Mouse (Mus musculus) thymus, adult 2 months (tissue): ENCODE data around the gene Btbd35f5. TPM values are rescaled to one million over a fixed set of nuclear protein-coding genes. Genes with fewer than 3 reads are reported as not detected.
"Not testable (repeated sequence)": the region's sequence is repeated elsewhere in the genome, so short reads cannot be mapped to it uniquely, and the experiment has no call there.

Experiments
- DNase-seq: peaks from one replicate; pipeline ENCODE4 v3.0.0; 2021
- H3K27ac ChIP-seq: fragments of 200-500 bp; 2 replicates; pipeline ENCODE4 v1.5.1; 2012; ENCODE audit warnings: low read length, control low read depth; ENCODE audit not compliant: control insufficient read depth, insufficient read depth
- H3K27me3 ChIP-seq: fragments of 200-500 bp; 2 replicates; pipeline ENCODE4 v1.6.1; 2012; ENCODE audit warnings: mild to moderate bottlenecking, low read length, moderate library complexity, mixed read lengths; ENCODE audit not compliant: control insufficient read depth, insufficient read depth
- H3K36me3 ChIP-seq: fragments of 200-500 bp; 2 replicates; pipeline ENCODE4 v1.6.1; 2012; ENCODE audit warnings: mild to moderate bottlenecking, low read length, moderate library complexity; ENCODE audit not compliant: control insufficient read depth, insufficient read depth
- H3K4me1 ChIP-seq: fragments of 200-500 bp; replicated peaks from 2 replicates; pipeline ENCODE4 v1.6.1; 2012; ENCODE audit warnings: low read length; ENCODE audit not compliant: control insufficient read depth, insufficient read depth
- H3K4me3 ChIP-seq: fragments of 200-500 bp; 2 replicates; pipeline ENCODE4 v1.5.1; 2012; ENCODE audit warnings: mild to moderate bottlenecking, low read length, control low read depth, moderate library complexity; ENCODE audit not compliant: control insufficient read depth, insufficient read depth
- WGBS: fragments of 180-500 bp; shearing (Covaris S2); methylation state at CpG from one replicate; pipeline ENCODE4 v1.1.7; 2018; 5-methylcytosine and 5-hydroxymethylcytosine counted together
- polyA plus RNA-seq: library from polyadenylated mRNA; depleted of rRNA; stranded (reverse); fragments of >200 nt; gene quantifications from 2 replicates; pipeline ENCODE4 v1.2.3, GENCODE M21; 2012; rRNA removed

The Btbd35f5 gene
- not detected in 2 replicates for polyA plus RNA-seq

GRCm38 (mm10) chrX:32973597-32973996 is at the start of gene Btbd35f5:
TSS of gene Btbd35f5 (plus strand) at chrX:32973897.
- DNase-seq, H3K36me3 ChIP-seq, H3K27me3 ChIP-seq, H3K4me1 ChIP-seq, H3K27ac ChIP-seq, H3K4me3 ChIP-seq: not testable (repeated sequence)
- WGBS: no CpG with 5 or more reads among the region's 3 CpGs

GRCm38 (mm10) chrX:32941468-32941867 is 32.2 kb upstream of the Btbd35f5 start, which contains the start of gene Gm21789:
TSS of gene Gm21789 (plus strand) at chrX:32941768.
- not testable (repeated sequence) for H3K4me1 ChIP-seq, H3K27me3 ChIP-seq, H3K4me3 ChIP-seq, DNase-seq, H3K36me3 ChIP-seq, H3K27ac ChIP-seq
- no CpG with 5 or more reads among the region's 1 CpGs for WGBS

Other genes with a start within 250 kb of the Btbd35f5 start
- not detected in 2 replicates for gene Btbd35f21, start 247.8 kb upstream of the Btbd35f5 start, polyA plus RNA-seq
- not detected in 2 replicates for gene Btbd35f30, start 79.3 kb upstream of the Btbd35f5 start, polyA plus RNA-seq
- gene Gm21789, start 32.1 kb upstream of the Btbd35f5 start, polyA plus RNA-seq: not detected in 2 replicates